Mouse (Mus musculus): Measurements from ENCODE around the gene Smc3. TPM values are rescaled to one million over a fixed set of nuclear protein-coding genes. Genes with fewer than 3 reads are reported as not detected.
"Not testable (repeated sequence)": the region's sequence is repeated elsewhere in the genome, so short reads cannot be mapped to it uniquely, and the experiment has no call there.

Gene Smc3
- total RNA-seq, 2 experiments from 2014 or later: 41.5 to 44.4 TPM

DNA sequence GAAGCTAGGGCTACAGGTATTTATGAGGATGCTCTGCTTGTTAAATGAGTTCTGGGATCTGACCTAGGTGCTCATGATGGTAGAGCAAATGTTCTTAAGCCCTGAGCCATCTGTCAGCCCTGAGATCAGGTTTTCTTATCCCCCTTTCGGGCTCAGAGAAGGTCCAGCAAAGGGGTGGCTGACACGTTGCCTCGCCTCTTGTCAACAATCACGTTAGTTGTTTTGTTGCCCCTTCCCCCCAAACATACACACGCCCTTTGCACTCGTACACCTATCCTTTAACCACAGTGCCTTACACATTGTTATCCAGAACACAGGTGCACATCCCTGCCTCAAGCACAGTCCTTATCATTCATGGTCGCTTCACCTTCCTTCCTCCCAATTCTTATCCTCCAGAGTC is 50.7 kb downstream of the Smc3 start:
- no peak for DNase-seq (ENCODE audit: low spot score in 2 of 2)

DNA sequence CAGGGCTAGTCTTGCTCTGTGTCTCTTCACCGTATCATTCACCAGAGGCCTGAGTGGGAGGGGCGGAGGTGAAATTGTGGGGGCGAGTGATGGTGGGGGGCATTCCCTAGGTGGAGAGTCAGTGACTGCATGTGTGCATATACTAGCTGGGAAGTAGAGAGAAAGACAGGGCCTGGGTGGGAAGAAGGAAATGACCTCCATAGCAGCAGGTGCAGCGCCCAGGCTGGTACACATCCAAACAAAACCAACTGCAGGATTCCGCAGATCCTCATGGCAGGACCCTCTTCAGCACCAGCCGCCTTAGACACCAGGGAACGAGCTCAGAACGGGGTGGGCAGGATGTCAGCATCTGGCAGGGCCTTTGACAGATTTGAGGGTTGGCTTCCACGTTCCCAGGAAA is 52.1 kb downstream of the Smc3 start:
- no peak for DNase-seq (ENCODE audit: low spot score in 2 of 2)

DNA sequence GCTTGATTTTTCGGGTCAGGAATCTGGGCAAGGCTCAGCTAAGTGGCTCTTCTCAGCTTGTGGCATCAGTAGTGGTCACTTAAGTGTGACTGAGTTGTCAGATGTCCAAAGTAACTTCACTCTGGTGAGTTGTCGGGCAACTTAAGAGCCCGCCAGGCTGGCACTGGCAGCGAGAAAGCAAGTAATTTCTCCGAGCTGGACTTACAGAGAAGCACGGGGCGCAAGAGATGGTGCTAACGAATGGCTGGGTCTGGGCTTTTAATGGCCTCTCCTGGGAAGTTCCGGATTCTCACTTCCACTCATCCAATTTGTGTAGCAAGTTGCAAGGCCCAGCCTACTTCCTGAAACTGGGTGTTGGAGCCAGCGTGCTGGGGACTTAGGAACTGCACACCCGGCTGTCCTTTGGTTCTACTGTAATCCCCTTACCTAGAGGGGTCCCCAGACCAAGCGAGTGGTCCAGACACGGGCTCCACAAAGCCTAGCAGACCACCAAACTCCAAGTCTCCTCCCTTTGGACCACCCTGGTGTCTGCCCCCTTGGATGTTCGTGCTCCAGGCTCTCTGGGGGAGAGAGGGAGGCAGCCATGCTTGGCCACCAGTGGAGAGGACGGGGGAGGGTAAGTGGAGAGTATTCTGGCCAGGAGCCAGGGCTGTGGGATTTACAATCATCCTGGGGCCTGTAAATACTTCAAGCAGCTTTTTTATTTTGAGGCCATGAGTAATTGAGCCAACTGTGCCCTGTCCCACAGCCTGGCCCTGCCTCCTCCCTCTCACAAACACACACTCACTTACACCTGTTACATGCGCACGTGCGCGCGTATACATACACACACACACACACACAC is 53.6 kb downstream of the Smc3 start:
- DNase-seq (ENCODE audit: low spot score in 2 of 2): peak in 1 of 2 experiments; percentile 21

DNA sequence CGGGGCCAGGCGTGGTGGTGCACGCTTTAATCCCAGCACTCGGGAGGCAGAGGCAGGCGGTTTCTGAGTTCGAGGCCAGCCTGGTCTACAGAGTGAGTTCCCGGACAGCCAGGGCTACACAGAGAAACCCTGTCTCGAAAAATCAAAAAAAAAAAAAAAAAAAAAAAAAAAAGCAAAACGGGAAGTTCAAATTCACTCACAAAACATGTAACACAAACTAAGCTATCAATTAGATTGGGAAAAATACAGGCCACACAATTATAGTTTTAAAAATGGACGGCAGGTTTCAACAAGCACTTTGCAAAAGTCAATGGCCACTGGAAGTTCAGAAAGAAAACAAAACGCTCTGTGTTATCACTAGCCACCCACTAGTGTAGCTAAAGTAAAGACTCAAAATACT is 56.2 kb downstream of the Smc3 start:
- DNase-seq (ENCODE audit: low spot score in 2 of 2): not testable (repeated sequence)

DNA sequence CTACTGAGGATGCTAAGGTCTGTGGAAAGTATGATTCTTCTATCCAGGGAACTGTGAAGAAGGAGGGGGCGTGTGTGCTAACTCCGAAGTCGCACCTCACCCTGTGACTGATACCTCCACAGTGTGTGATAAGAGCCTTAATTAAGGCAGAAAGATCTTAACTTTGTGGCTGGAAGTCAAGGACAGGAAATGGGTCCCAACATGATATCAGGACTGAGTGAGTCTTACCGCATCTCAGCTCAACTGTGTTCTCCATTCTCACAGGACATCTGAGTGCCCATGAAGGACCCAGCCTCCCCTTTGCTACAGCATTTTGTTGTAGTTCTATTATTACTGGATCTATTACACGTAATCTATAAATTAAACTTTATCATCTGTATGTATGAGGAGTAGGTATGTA is 57.2 kb downstream of the Smc3 start:
- DNase-seq (ENCODE audit: low spot score in 2 of 2): no peak

DNA sequence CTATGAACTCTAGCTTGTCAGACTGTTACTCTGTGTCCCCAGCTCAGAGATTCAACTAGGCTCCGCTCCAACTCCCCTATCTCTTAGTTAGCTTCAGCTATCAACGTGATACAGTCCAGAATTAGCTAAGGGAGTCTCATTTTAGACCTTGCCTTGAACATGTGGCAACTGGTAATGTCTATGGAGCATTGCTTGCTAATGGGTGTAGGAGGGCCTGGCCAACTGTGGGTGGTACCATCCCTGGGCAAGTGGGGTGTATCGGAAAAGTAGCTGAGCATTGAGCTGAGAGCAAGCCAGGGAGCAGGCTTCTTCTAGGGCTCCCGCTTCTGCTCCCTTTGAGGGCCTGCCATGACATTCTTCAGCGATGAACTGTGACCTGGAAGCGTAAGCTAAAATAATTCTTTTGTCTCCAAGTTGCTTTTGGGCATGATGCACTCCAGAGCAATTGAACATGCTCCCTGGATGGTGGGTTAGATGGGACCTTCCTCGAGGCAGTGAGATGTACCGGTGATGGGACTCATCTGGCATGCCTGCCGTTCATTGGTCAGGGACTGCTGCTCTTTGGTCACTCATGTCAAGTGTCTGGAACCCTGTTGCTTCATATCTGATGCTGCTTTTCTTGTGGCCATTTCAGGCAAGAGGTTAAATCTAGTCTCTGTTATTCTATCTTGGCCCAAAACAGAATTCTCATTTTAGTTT is 60.7 kb downstream of the Smc3 start:
- DNase-seq (ENCODE audit: low spot score in 2 of 2): no peak

DNA sequence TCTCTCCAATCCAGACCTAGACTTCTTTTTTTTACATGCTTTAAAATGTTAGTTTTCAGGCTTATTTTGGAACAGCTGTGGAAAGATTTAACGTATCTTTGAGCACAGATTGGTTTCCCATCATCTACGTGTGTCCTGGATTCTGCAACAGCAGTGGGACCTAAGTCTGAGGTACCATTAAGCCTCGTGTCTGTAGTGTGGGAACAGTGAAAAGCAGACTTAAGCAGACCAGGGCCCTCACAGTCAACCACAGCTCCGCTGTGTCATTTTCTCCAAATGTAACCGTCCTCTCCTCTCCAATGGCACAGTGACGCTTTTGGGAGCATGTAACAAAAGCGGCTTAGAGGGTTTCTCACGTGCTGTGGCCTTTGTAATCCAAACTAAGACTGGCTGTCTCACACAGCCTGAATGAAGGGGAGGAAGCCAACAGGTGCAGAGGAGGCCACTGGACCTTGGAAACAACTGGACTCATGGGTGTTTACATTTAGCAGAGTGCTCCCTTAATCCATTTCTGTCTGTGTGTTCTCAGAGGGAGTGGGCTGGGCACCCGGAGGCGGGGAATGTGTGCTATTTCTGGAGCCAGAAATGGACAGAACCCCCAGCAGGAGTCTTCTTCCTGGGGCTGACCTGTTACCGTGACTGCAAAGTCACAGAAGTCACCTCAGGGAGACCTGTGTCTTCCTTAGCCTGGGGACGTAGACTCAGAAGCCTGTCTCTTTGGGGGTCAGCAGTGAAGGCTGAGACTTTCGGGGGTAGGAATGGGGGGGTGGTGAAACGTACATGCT is 61.9 kb downstream of the Smc3 start:
- DNase-seq (ENCODE audit: low spot score in 2 of 2): no peak

DNA sequence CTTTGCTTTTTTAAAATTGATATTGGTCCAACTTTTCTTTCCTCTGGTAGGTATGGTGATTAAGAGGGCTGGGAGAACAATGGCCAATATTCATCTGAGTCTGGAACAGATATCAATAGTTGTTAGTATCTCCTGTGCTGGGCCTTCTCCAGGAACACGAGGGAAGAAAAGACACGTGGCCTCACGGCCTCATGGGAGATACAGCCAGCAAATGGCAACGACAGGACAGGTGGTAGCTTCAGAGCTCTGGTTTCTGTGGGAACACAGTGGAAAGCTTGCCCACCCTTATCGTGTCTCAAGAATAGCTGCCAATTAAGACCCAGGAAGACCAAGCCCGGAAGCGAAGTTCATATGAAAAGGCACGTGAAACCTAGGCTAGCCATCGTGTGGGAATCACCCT is 64.6 kb downstream of the Smc3 start:
- DNase-seq (ENCODE audit: low spot score in 2 of 2): no peak

DNA sequence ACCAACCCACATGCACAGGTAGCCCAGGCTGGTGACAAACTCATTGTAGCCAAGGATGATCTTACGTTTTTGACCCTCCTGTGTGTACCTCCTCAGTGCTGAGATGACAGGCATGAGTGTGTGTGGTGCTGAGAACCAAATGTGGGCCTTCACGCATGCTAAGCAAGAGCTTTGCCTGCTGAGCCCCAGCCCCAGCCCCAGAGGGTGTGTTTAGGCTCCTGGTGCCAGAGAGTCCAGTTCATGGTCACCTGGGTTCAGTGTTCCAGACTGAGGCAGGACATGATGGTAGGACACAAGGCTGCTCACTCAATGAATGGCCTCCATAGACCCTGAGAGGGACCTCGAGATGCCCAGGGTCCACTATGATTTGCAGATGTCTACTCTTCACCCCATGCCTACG is 65.2 kb downstream of the Smc3 start:
- no peak for DNase-seq (ENCODE audit: low spot score in 2 of 2)

DNA sequence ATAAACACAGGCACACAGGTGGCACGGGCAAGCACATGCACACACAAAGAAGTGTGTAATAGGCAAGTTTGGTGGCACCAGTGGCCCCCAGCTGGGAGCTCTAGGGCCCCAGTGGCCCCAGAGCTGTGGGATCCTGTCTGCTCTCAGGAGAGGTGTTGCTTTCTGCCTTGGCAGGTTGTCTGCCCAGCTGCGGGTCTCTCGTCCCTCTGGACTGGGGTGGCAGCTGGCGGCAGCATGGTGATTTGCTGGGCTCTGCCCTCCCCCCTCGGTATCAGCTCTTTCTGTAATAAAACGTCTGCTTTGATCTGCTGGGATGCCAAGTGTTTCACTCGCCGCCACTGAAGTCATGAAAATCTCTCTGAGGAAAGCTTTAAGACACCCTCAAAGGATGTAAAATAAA is 66.5 kb downstream of the Smc3 start:
- DNase-seq (ENCODE audit: low spot score in 2 of 2): no peak

DNA sequence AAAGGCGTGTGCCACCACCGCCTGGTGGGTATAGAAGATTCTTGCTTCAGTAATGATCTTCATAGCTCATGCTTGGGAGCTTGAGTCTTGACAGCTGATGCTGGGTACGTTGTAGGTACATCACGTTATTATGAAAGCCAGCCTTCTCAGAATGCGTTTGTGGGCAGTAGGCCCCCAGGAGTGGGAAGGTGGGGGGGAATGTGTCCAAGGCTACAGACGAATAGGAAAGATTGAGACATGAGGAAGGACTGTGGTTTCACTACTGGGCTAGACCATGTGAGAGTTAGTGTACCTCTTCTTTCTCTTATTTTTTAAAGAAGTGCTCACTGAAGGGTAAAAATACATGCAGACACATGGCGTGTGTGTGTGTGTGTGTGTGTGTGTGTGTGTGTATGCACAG is 68.6 kb downstream of the Smc3 start:
- DNase-seq (ENCODE audit: low spot score in 2 of 2): no peak

DNA sequence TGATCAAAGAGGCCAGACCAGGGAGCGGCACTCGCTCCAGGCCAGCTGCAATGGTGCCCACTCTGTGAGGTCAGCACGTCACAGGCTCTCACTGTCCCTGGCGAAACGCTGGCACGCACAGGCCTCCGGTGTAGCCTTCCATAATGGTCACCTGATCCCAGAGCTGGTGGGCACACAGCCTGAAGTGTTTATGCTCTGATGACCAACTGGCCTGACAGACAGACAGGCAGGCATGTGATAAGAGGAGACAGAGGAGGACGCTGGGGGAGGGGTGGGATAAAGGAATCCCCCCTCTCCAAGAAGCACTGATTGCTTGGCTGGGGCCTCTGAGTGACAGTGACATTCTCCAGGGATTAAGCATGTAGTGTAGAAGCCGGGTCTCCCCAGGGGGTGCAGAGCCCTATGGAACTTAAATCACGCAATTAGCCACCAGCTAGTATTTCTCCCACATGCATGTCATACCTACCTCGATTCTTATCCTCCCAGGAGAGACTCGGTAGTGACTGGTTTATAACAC is 70.5 kb downstream of the Smc3 start:
- DNase-seq (ENCODE audit: low spot score in 2 of 2): no peak

DNA sequence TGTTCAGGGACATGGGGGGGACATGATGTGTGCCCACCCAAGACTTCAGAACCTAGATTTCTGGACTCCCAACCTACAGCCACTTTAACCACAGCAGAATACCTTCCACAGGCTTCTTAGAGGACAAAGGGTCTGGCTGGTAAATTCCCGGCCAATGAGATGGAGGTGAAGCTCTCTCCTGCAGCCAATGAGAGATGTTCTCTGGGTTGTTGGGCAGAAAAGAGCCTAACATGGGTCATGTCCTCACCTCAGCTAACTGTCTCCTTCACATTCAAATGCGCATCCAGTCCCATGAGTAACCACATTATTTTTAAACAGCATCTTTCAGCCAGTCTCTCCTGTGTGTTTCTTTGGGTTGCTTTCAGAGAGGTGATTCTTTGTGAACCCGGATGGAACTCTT is 71.2 kb downstream of the Smc3 start:
- DNase-seq (ENCODE audit: low spot score in 2 of 2): no peak

DNA sequence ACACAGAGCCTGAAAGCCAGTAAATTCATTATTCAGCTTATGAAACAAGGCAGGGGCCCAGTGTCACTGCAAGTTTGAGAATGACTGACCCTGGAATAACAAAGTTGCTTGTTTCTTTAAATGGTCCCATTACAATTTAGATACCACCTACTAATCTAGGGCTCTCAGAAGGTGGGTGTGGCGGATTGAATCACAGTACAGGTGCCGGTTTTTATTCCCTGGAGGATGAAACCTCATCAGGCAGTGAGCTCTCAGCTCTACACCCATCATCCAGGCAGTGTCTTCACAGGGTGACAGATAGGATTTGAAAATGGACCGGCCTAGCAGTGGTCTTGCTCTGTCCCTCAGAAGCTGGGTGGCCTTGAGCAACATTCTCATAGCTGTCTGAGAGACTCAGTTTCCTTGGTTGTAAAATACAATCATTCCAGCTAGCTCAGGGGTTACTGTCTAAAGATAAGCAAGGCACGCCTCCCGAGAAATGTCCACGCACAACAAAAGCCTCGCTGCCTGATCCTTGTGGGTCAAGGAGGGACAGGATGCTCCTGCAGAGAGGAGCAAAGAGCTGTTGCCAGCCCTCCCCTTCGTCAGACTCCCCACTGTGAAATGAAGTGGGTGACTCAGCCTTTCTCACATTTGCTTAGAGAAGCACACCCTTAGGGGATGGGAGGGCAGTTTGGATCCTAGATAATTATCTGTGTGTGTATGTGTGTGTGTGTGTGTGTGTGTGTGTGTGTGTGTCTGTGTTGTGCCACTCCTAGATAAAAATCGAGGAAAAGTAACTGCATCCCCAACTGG is 74.1 kb downstream of the Smc3 start:
- no peak for DNase-seq (ENCODE audit: low spot score in 2 of 2)

DNA sequence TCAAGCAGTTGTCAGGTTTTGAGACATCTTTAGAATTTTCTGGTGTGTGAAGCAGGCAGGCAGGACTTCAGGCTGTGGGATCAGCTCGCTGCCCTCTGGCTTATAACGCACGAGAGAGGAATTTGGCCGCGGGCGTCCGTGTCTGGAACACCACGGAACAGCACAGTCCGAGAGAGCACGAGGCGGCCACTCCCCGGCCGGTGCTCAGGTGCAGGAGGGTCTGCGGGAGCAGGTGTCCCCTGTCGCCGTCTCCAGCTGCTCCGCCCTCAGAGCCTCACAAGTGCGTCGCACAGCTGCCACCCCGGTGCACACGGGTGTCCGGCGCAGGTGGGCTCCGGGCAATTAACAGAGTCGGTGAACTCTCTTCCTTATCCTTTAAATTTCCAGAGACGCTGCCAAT is 76.0 kb downstream of the Smc3 start:
- no peak for DNase-seq (ENCODE audit: low spot score in 2 of 2)

DNA sequence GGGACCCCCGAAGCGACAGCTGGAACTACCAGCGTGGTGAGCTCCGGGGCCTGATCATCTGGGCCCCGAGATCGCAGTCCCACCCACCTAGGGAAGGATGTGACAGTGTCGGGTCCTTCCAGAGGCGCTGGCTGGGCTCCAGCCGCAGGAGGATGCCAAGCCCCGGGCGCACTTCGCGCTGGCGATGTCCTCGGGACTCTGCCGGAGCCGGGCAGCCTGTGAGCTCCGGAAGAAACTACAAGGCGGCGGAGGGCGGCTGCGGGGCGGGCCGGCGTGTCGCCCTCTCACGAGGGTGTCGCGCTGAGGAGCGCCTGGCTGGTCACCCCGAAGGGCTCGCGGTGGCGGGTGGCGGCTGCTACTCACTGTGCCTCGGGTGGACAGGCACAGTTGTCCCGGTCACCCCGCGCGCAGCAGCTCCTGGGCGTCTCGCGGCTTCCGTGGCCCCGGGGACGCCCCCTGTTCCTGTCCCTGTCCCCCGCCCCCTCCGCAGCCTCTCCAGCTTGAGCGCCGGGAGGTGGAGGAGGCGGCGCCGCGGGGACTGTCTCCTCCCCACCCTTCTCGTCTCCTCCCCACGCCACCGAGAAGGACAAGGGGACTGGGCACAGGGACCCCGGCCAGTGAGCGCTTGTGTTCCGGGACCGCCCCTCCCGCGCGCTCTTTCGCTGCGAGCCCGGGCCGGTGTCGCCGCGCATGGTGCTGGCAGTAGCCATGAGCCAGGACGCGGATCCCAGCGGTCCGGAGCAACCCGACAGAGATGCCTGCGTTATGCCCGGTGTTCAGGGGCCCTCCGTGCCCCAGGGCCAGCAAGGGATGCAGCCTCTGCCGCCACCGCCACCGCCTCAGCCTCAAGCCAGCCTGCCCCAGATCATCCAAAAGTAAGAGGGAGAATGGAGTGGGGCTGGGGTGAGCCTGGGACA is 76.8 kb downstream of the Smc3 start, which contains the start of gene Rbm20:
TSS of gene Rbm20 (plus strand) at position 589 of the 917 bp plus-strand sequence.
- peak; percentile 46 to 58 for DNase-seq (ENCODE audit: low spot score in 2 of 2)

DNA sequence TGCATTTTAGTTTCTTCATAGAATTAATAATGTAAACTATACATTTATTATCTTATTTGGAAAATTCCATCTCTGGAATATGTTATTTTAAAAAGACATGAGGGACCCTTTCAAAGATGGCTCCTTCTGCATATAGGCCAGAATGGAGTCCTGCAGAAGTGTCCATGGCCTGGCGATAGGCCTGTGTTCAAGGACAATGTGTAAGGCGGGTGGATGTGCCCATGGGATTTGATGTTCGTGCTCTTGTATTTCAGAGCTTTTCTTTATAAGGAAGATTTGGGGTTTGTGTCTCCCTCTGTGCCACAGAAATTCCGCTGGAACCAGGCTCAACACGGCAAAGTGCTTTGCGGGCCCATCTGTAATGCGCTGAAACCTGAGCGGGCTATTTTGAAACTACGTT is 79.0 kb downstream of the Smc3 start:
- no peak for DNase-seq (ENCODE audit: low spot score in 2 of 2)

DNA sequence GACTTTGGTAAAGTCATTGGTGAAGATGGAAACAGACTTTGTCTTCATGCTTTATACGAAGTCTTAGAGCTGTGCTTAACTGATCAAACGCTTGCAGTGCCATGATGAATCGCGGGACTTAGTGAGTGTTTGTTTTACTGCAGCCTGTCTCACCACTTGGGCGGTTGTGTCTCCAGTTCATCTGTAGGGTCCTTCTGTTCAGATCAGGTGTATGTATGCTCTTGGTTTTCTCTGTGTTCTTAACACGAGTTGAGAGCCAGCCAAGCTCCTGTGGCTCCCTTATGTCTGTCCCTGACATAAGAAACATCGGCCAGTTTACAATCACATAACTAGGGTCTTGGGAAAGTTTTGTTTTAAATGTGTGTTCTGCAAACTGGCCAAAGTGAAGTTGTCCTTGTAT is 79.8 kb downstream of the Smc3 start:
- no peak for DNase-seq (ENCODE audit: low spot score in 2 of 2)

DNA sequence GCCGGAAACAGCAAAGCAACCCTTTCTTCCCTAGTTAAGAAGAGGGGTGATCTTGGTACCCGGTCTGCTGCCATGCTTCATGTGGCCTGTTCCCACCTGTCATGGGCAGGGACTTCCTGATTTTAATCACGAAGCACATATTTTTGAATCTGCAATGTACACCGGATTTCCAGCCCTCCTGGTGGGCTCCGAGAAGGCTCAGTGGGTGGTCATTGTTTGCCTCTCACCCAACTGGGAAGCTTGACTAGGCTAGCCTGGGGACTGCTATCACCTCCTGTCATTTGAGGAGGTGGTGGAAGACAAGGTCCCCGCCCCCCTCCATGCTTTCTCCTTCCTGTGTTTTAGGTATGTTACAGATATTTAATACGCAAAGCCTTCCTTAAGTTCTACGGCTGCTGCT is 82.2 kb downstream of the Smc3 start:
- no peak for DNase-seq (ENCODE audit: low spot score in 2 of 2)

DNA sequence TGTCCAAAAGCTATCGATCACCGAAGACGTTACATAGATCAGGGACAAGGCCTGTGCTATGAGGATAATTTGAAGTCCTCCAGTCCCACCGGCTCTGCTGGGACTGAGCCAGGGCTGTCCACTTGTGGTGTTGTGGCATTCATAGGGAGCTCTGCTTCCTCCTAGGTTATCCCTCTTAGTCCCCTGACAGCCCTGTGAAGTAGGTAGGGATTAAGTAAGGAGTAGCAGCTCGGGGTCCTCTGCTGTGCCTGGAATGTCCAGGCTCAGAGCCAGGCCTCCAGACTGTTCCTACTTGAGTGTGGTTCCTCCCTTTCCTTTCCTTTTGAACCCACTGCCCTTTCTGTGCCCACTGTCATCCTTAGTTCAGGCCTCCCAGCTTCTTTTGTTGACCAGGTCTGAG is 87.4 kb downstream of the Smc3 start:
- no peak for DNase-seq (ENCODE audit: low spot score in 2 of 2)
